Mouse (Mus musculus): ENCODE data around the gene Angptl6. TPM values are rescaled to one million over a fixed set of nuclear protein-coding genes. Genes with fewer than 3 reads are reported as not detected.

Gene Angptl6
- total and polyA plus RNA-seq, 2 experiments from 2014 or later = 10.0 to 13.4 TPM

GRCm38 (mm10) chr9:20825781-20826180 is 53.7 kb downstream of the Angptl6 start:
- Histone ChIP-seq H3K4me2 (ENCODE audit: low read depth, low read length, poor library complexity, severe bottlenecking) (no peak overlapping the region), H3K4me3 (ENCODE audit: low read depth, low read length) (no peak overlapping the region), H3K36me3 (ENCODE audit: insufficient read depth, low read length) (no peaks in the 10 kb centered on the region), H3K27ac (ENCODE audit: low read depth, low read length) (no peak overlapping the region), H3K4me1 (ENCODE audit: insufficient read depth, low read length) (no peaks in the 10 kb centered on the region), H3K9ac (replicated peaks; ENCODE audit: low read length, poor library complexity, severe bottlenecking) (no peak overlapping the region), H3K9me3 (ENCODE audit: low read length) (no peaks in the 10 kb centered on the region), H3K27me3 (ENCODE audit: insufficient read depth, low read length) (no peaks in the 10 kb centered on the region)
- no peak for TF ChIP-seq CTCF (IDR thresholded peaks at IDR 0.05)
- WGBS = 74% methylated on average over 5 of the region's 5 CpGs
- ATAC-seq (ENCODE audit: low FRiP score) (no peak), DNase-seq (ENCODE audit: low spot score) (no peak)

Small RNA genes lying within 50 kb of the gene (microRNA-seq; reads per million reads assigned to microRNA genes)
- not detected for gene Mir7081 (ENCODE audit: borderline number of aligned reads)

Other genes with a start within 250 kb of the Angptl6 start
- 213 and 253 TPM in 2 replicates for gene Ubl5, start 236.8 kb downstream of the Angptl6 start, total RNA-seq (2014; rRNA removed)
- 498 and 531 TPM in 2 replicates for gene Ubl5, start 236.8 kb downstream of the Angptl6 start, polyA plus RNA-seq (2015; fragmentation: Nextera tagmentation; extraction: Ambion mirVana)
- 17.6 and 25.3 TPM in 2 replicates for gene Fbxl12, start 235.0 kb downstream of the Angptl6 start, total RNA-seq (2014; rRNA removed)
- 12.9 and 13.6 TPM in 2 replicates for gene Fbxl12, start 235.0 kb downstream of the Angptl6 start, polyA plus RNA-seq (2015; fragmentation: Nextera tagmentation; extraction: Ambion mirVana)
- gene Pin1, start 227.6 kb downstream of the Angptl6 start, total RNA-seq (2014; rRNA removed) = 31.9 and 32.0 TPM in 2 replicates
- 60.3 and 67.1 TPM in 2 replicates for gene Pin1, start 227.6 kb downstream of the Angptl6 start, polyA plus RNA-seq (2015; fragmentation: Nextera tagmentation; extraction: Ambion mirVana)
- 301 and 342 TPM in 2 replicates for gene Olfm2, start 133.4 kb downstream of the Angptl6 start, total RNA-seq (2014; rRNA removed)
- 245 and 273 TPM in 2 replicates for gene Olfm2, start 133.4 kb downstream of the Angptl6 start, polyA plus RNA-seq (2015; fragmentation: Nextera tagmentation; extraction: Ambion mirVana)
- gene Col5a3, start 64.7 kb downstream of the Angptl6 start, total RNA-seq (2014; rRNA removed) = 3.0 and 3.4 TPM in 2 replicates
- 0.74 and 0.83 TPM in 2 replicates for gene Col5a3, start 64.7 kb downstream of the Angptl6 start, polyA plus RNA-seq (2015; fragmentation: Nextera tagmentation; extraction: Ambion mirVana)
- not detected in 2 replicates for gene Rdh8, start 61.2 kb downstream of the Angptl6 start, total RNA-seq (2014; rRNA removed)
- gene Rdh8, start 61.2 kb downstream of the Angptl6 start, polyA plus RNA-seq (2015; fragmentation: Nextera tagmentation; extraction: Ambion mirVana) = not detected in 2 replicates
- gene A230050P20Rik, start 11.1 kb downstream of the Angptl6 start, total RNA-seq (2014; rRNA removed) = 21.5 and 30.6 TPM in 2 replicates
- 24.7 and 28.5 TPM in 2 replicates for gene A230050P20Rik, start 11.1 kb downstream of the Angptl6 start, polyA plus RNA-seq (2015; fragmentation: Nextera tagmentation; extraction: Ambion mirVana)
- gene Ppan, start 8.4 kb upstream of the Angptl6 start, total RNA-seq (2014; rRNA removed) = 42.0 and 52.6 TPM in 2 replicates
- gene Ppan, start 8.4 kb upstream of the Angptl6 start, polyA plus RNA-seq (2015; fragmentation: Nextera tagmentation; extraction: Ambion mirVana) = 37.9 and 39.9 TPM in 2 replicates
- 95.7 and 102 TPM in 2 replicates for gene Eif3g, start 18.9 kb upstream of the Angptl6 start, total RNA-seq (2014; rRNA removed)
- gene Eif3g, start 18.9 kb upstream of the Angptl6 start, polyA plus RNA-seq (2015; fragmentation: Nextera tagmentation; extraction: Ambion mirVana) = 227 and 232 TPM in 2 replicates
- gene Dnmt1, start 80.2 kb upstream of the Angptl6 start, total RNA-seq (2014; rRNA removed) = 94.6 and 97.7 TPM in 2 replicates
- gene Dnmt1, start 80.2 kb upstream of the Angptl6 start, polyA plus RNA-seq (2015; fragmentation: Nextera tagmentation; extraction: Ambion mirVana) = 40.8 and 42.1 TPM in 2 replicates
- 4.7 and 7.3 TPM in 2 replicates for gene S1pr2, start 97.1 kb upstream of the Angptl6 start, total RNA-seq (2014; rRNA removed)
- gene S1pr2, start 97.1 kb upstream of the Angptl6 start, polyA plus RNA-seq (2015; fragmentation: Nextera tagmentation; extraction: Ambion mirVana) = 5.5 and 7.2 TPM in 2 replicates
- 62.9 and 80.9 TPM in 2 replicates for gene Mrpl4, start 123.0 kb upstream of the Angptl6 start, total RNA-seq (2014; rRNA removed)
- gene Mrpl4, start 123.0 kb upstream of the Angptl6 start, polyA plus RNA-seq (2015; fragmentation: Nextera tagmentation; extraction: Ambion mirVana) = 105 TPM in 2 replicates
- 4.5 and 5.2 TPM in 2 replicates for gene Icam1, start 136.3 kb upstream of the Angptl6 start, total RNA-seq (2014; rRNA removed)
- 3.4 and 3.6 TPM in 2 replicates for gene Icam1, start 136.3 kb upstream of the Angptl6 start, polyA plus RNA-seq (2015; fragmentation: Nextera tagmentation; extraction: Ambion mirVana)
- not detected in 2 replicates for gene Icam4, start 149.6 kb upstream of the Angptl6 start, total RNA-seq (2014; rRNA removed)
- 0.30 TPM in 1 of 2 replicates, not detected in the other for gene Icam4, start 149.6 kb upstream of the Angptl6 start, polyA plus RNA-seq (2015; fragmentation: Nextera tagmentation; extraction: Ambion mirVana)
- gene Icam5, start 152.3 kb upstream of the Angptl6 start, total RNA-seq (2014; rRNA removed) = 6.3 and 7.7 TPM in 2 replicates
- gene Icam5, start 152.3 kb upstream of the Angptl6 start, polyA plus RNA-seq (2015; fragmentation: Nextera tagmentation; extraction: Ambion mirVana) = 4.1 and 4.2 TPM in 2 replicates
- gene Zglp1, start 187.4 kb upstream of the Angptl6 start, total RNA-seq (2014; rRNA removed) = 10.7 TPM in 1 of 2 replicates, not detected in the other
- gene Zglp1, start 187.4 kb upstream of the Angptl6 start, polyA plus RNA-seq (2015; fragmentation: Nextera tagmentation; extraction: Ambion mirVana) = 0.20 TPM in 1 of 2 replicates, not detected in the other
- 2.4 and 2.7 TPM in 2 replicates for gene Gm49373, start 193.4 kb upstream of the Angptl6 start, total RNA-seq (2014; rRNA removed)
- gene Gm49373, start 193.4 kb upstream of the Angptl6 start, polyA plus RNA-seq (2015; fragmentation: Nextera tagmentation; extraction: Ambion mirVana) = 0.90 and 0.94 TPM in 2 replicates
- gene Fdx1l, start 193.9 kb upstream of the Angptl6 start, total RNA-seq (2014; rRNA removed) = 67.3 and 81.3 TPM in 2 replicates
- 86.5 and 95.3 TPM in 2 replicates for gene Fdx1l, start 193.9 kb upstream of the Angptl6 start, polyA plus RNA-seq (2015; fragmentation: Nextera tagmentation; extraction: Ambion mirVana)
- gene Gm38431, start 212.3 kb upstream of the Angptl6 start, total RNA-seq (2014; rRNA removed) = 2.1 and 5.8 TPM in 2 replicates
- 0.38 and 0.48 TPM in 2 replicates for gene Gm38431, start 212.3 kb upstream of the Angptl6 start, polyA plus RNA-seq (2015; fragmentation: Nextera tagmentation; extraction: Ambion mirVana)
- gene Raver1, start 212.3 kb upstream of the Angptl6 start, total RNA-seq (2014; rRNA removed) = 38.7 and 41.0 TPM in 2 replicates
- gene Raver1, start 212.3 kb upstream of the Angptl6 start, polyA plus RNA-seq (2015; fragmentation: Nextera tagmentation; extraction: Ambion mirVana) = 20.2 and 20.7 TPM in 2 replicates